Mouse (Mus musculus): ENCODE measurements at regions not wholly inside any gene's neighbourhood (a gene's known extent, or its start where the extent isn't known, plus 50 kb on each side); places are given as distances from the start of the nearest gene placed in this dataset.

DNA sequence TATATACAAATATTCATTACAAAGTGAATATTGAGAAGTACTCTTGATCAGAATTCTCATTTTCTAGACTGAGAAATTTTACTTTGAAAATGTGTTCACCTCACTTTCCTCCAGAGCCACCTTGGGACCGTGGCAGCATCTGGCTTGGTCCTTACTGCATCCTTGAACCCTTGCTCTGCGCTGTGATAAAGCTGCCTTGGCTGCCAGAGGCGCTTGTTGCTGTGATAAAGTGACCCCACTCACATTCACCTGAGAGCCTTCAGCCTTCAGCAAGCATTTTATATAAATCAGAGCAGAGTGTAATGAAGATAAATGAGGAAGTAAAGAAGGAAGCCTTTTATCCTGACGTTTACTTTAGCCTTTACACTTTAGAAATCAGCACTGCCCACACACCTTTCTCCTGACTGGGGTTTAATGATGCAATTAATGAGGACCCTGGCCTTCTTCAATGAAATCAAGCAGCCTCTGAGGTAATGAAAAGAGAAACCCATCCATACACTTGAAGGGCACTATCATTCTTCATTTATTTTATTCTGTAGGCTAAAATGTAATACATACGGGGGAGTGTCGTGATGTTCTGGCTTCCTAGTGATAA is 532.8 kb downstream of the Rfpl4b start:
- intact Hi-C loops (cut with DNase I), result no loop called here

DNA sequence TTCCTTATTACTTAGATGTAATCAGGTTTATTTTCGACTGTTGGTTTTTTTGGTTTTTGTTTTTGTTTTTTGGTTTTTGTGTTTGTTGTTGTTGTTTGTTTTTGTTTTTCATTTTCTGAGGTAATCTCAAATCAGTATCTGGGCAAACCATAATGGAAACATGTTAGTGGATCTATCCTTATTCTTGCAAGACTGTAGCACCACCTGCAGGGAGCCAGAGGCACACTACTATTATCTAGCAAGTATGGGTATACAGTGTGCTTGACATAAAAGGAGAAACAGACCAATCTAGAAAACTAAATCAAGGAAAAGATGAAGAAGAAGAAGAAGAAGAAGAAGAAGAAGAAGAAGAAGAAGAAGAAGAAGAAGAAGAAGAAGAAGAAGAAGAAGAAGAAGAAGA is 552.4 kb downstream of the Rfpl4b start:
- intact Hi-C loops (cut with DNase I), result loop anchor here (5.0 kb wide), 3 partner anchors 1132 to 1257 kb away; partner anchors contain the start of gene Marcks

DNA sequence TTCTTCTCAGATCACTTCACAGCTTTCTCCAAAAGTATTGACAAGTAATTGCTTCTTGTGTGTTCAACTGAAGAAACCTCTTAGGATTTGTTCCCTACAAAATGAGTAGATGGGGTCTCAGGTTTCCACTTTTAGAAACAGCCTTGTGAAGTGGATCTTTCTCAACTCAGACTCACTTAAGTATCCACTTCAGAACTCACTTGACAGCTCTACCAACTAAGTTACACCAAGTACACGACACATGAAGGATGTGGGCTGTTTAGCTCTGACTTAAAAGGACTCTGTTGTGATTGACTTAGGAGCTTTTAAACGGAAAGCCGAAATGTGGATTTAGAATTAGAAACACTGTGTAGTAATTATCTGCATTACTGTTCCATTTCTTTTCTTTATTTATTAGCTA is 556.0 kb downstream of the Rfpl4b start:
- intact Hi-C loops (cut with DNase I), result loop anchor here (5.0 kb wide), 3 partner anchors 1128 to 1253 kb away; partner anchors contain the start of gene Marcks

DNA sequence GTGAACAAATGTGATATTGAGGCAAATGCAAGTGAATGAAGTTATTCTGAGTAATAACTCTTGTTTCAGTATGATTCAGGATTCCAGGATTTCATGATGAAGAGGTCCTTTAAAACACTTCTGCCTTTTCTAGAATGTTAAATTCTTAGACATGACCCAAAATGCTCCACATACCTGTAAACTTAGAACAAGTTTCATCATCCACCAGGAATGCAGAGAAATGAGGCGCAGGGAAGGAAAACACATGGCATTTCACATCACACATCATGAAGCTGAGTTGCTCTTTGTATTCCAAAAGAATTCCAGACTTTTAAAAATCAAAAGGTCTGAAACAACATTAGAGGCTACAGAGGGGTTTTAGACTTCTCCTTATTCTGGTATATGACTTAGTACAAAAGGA is 574.8 kb downstream of the Rfpl4b start:
- intact Hi-C loops (cut with DNase I), result no loop called here
